Mouse (Mus musculus) layer of hippocampus, adult 9-10 months (tissue): ENCODE measurements around the gene Bbs4.
"Not testable (repeated sequence)": the region's sequence is repeated elsewhere in the genome, so short reads cannot be mapped to it uniquely, and the experiment has no call there.

Experiments used
- DNase-seq: peaks from one replicate; pipeline ENCODE4 v3.0.0; 2022; ENCODE audit warnings: low spot score

Bbs4 gene

GRCm38 (mm10) chr9:59353253-59353639 lies at the start of gene Bbs4:
Gene Bbs4, minus strand, starts transcription at chr9:59353508.
- peak; percentile 63 for DNase-seq

GRCm38 (mm10) chr9:59389086-59389485 lies 35.8 kb upstream of the Bbs4 start:
- DNase-seq, result no peak

GRCm38 (mm10) chr9:59388311-59388710 lies 35.0 kb upstream of the Bbs4 start:
- DNase-seq, result no peak

- DNase-seq, result no peak
Observed at GRCm38 (mm10) chr9:59387461-59387860, 34.2 kb upstream of the Bbs4 start.

- DNase-seq, result no peak
Observed at GRCm38 (mm10) chr9:59375626-59376025, 22.3 kb upstream of the Bbs4 start.

GRCm38 (mm10) chr9:59369646-59370045 lies 16.3 kb upstream of the Bbs4 start:
- no peak for DNase-seq

- DNase-seq, result no peak
Observed at GRCm38 (mm10) chr9:59369220-59369619, 15.9 kb upstream of the Bbs4 start.

- DNase-seq, result not testable (repeated sequence)
Observed at GRCm38 (mm10) chr9:59360487-59360886, 7.2 kb upstream of the Bbs4 start.

GRCm38 (mm10) chr9:59358041-59358440 lies 4.7 kb upstream of the Bbs4 start:
- not testable (repeated sequence) for DNase-seq

- no peak for DNase-seq
Observed at GRCm38 (mm10) chr9:59352586-59353252, 589 bp downstream of the Bbs4 start.

GRCm38 (mm10) chr9:59346176-59346575 lies 7.1 kb downstream of the Bbs4 start:
- no peak for DNase-seq

- DNase-seq, result no peak
Observed at GRCm38 (mm10) chr9:59340002-59340401, 13.3 kb downstream of the Bbs4 start.

- no peak for DNase-seq
Observed at GRCm38 (mm10) chr9:59339107-59339506, 14.2 kb downstream of the Bbs4 start.

- no peak for DNase-seq
Observed at GRCm38 (mm10) chr9:59338411-59338810, 14.9 kb downstream of the Bbs4 start.

GRCm38 (mm10) chr9:59337889-59338288 lies 15.4 kb downstream of the Bbs4 start:
- DNase-seq, result no peak

GRCm38 (mm10) chr9:59336539-59336938 lies 16.8 kb downstream of the Bbs4 start:
- DNase-seq, result no peak

- DNase-seq, result no peak
Observed at GRCm38 (mm10) chr9:59330055-59330454, 23.3 kb downstream of the Bbs4 start.

GRCm38 (mm10) chr9:59324351-59324750 lies 29.0 kb downstream of the Bbs4 start:
- no peak for DNase-seq

GRCm38 (mm10) chr9:59316206-59316605 lies 37.1 kb downstream of the Bbs4 start:
- DNase-seq, result no peak

GRCm38 (mm10) chr9:59311284-59311670 lies 42.0 kb downstream of the Bbs4 start:
- no peak for DNase-seq

- DNase-seq, result no peak
Observed at GRCm38 (mm10) chr9:59310582-59311283, 42.6 kb downstream of the Bbs4 start.

GRCm38 (mm10) chr9:59307890-59308289 lies 45.4 kb downstream of the Bbs4 start:
- DNase-seq, result no peak

- DNase-seq, result no peak
Observed at GRCm38 (mm10) chr9:59296419-59296818, 56.9 kb downstream of the Bbs4 start.

- DNase-seq, result no peak
Observed at GRCm38 (mm10) chr9:59292493-59292875, 60.8 kb downstream of the Bbs4 start.
